Mouse (Mus musculus) heart, postnatal 10 days (tissue): ENCODE measurements around the gene Ttc39b. TPM values are rescaled to one million over a fixed set of nuclear protein-coding genes. Genes with fewer than 3 reads are reported as not detected.
A peak's percentile ranks its signal among the peaks of the same experiment; 100 is the strongest.

Experiments used
- DNase-seq, 2 experiments: peaks; one replicate each; pipeline ENCODE4 v3.0.0; 2021
- intact Hi-C: fragments of 180-260 bp; cut with DNase I; formaldehyde crosslinking; loops from one replicate; pipeline ENCODE4 v1.15.1; 2025
- total RNA-seq, 2 experiments: library from RNA; stranded (reverse); gene quantifications; 2 replicates each; pipeline ENCODE4 v1.2.3; 2021

The Ttc39b gene
- total RNA-seq: 10 to 100 TPM; 13.9 to 14.5 TPM

DNA sequence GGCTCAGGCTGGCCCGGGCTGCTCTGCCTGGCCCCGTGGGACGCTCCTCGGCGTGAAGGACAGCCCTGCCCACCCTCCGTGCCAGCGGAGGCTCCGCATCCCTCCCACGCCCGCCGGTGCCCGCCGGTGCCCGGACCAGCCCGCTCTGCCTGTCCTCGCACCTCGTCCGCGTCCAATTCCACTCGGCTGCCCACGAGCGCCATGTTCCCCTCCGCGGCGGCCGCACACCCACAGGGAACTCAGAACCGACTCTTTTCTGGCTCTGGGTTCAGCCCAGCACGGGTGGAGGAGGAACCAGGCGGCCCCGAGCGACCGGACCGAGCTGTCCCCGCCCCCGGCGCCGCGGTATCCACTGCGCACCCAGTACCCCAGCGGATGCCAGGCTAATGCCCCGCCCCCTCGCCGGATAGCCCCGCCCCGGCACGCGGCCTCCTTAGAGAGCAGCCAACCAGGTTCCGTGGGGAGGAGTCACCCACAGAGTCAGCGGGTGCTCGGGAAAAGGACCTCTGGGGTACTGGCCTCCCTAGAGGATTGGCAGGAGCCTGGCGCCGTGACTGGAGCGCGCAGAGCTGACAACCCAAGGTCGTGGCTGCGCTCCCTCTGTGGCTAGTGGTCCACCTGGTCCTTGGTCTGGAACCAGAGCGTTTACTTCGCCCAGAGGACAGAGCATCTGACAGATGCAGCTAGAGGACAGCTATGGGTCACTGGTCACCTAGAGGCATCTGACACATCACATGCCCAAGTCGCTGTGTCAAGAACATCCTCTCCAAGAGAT lies at the start of gene Ttc39b:
TSS of gene Ttc39b (minus strand) at position 346 of the 775 bp plus-strand sequence.
- intact Hi-C loops: loop anchor here (1.0 to 5.0 kb wide), 3 partner anchors 21 to 93 kb away; partner anchors contain the start of gene Snapc3
- peak; percentile 98 to 99 for DNase-seq

DNA sequence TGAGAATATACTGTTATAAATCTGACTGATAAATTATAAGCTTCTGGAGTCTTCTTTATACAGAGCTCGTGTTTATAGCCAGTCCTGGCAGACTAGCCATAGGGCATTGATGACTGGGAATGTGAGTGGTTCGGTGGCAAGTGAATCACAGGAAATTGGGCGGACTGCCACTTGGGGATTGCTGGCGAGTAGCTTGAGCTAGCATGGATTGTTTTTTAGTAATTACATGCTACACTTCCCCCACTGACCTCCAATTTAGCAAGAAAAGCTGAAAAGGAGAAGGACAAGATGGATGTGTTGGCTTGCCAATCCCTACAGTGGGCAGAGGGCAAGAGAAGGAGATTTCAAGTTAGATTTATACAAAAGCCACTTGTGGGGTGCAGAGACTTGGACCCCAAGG lies 49.3 kb upstream of the Ttc39b start:
- intact Hi-C loops: no loop called here
- DNase-seq: no peak

DNA sequence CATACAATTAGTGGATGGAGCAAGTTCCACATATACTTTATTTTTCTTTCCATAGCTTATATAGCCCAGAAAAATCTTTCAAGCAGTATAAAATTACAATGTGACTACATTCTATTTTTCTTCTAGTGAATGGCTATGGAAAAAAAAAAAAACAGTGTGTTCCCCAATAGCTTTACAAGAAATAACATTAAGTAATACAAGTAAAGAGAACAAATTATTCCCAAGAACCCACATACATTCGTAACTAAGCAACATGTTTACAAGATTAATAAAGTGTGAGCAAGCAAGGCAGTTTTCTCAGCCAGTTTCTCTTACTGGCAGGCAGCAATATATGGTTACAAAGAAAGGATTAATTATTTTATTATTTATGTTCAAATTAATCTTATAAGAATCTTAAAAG lies 33.7 kb upstream of the Ttc39b start:
- intact Hi-C loops: no loop called here

DNA sequence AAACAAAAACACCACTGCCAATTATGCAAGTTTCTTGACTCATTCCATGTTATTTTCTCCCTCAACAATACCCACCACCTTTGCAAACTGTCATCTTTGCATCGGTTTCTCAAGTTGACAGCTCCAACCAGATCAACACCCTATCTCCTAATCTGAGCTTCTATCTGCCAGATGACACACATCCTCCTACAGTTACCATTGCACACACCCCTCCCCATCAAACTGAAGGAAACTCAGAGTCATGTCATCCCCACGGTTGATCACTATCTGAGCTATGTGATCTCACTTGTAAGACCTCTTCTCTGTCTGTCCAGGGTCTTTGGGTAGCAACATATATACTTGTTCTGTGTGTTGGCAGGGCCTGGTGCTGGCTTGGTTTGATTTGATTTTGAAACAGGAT lies 30.7 kb upstream of the Ttc39b start:
- intact Hi-C loops: no loop called here
- no peak for DNase-seq

More for the DNA sequence above, 33.7 kb upstream of the Ttc39b start:
- no peak for DNase-seq

DNA sequence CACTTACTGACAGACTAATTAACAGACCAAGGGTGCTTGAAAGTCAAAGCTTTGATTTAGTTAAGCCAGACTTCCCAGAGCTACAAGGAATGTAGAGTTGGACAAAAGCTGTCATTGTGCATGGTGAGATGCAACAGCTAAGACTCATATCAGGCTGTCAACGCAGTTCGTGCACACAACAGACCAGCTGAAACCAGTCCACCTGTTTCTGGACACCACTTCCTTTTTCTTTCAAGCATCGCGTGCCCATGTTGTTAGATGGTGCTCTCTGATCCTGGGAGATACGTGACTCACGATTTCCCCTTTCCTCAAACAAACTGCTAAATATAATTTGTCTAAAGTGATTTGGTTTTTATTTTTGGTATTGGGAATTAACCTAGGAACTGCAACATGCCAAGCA lies 29.9 kb upstream of the Ttc39b start:
- DNase-seq: peak; percentile 29 to 56
- intact Hi-C loops: no loop called here

DNA sequence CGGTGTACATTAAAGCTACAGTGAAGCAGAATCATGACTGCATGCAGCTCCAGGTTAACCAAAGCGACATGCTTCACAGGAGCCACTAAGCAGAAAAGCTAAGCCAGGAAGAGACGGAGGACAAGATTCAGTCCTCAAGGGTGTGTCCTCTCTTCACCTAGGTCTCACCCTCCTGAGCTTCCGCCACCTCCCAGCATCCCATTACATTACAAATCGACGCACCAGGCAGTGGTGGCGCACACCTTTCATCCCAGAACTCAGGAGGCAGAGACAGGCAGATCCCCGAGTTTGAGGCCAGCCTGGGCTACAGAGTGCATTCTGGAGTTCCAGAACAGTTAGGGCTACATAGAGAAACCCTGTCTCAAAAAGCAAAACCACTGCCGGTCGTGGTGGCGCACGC lies 29.2 kb upstream of the Ttc39b start:
- DNase-seq: no peak
- intact Hi-C loops: no loop called here

DNA sequence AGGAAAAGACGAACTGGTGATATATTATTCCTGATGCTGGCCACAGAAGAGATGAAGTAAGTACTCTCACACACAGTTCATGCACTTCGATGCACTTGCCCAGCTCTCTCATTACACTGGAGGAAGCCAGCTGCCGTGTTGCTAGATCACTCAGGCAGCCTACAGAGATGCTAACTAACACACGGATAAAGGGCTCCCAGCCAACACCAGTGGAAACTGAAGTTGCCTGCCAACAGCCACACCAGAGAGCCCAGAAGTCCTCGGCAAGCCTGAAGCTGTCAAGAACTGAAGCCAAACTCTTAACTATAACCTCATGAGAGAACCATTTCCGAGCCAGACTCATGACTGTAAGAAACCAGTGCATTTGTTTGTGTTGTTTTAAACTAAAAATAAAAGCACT lies 26.7 kb upstream of the Ttc39b start:
- intact Hi-C loops: loop anchor here (2.0 kb wide), 1 partner anchor 48 kb away; no protein-coding TSS in a partner anchor
- peak; percentile 96 for DNase-seq

DNA sequence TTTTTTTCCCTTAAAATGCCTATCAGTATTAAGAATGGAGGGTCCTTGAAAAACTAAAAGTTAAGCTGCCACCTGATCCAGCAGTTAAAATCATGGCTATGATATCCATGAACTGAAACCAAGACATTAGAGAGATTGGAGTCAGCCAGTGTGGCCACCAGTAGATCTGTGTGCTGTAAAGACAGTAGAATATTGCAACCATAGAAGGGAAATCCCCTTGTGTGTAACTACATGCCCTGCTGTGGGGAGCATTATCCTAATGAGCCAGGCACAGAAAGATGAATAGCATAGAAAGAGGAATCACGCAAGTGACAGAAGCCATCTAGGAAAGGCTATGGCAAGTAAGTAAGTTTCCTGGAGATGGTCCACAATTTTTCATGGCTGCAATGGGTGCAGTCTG lies 24.9 kb upstream of the Ttc39b start:
- intact Hi-C loops: no loop called here
- no peak for DNase-seq

DNA sequence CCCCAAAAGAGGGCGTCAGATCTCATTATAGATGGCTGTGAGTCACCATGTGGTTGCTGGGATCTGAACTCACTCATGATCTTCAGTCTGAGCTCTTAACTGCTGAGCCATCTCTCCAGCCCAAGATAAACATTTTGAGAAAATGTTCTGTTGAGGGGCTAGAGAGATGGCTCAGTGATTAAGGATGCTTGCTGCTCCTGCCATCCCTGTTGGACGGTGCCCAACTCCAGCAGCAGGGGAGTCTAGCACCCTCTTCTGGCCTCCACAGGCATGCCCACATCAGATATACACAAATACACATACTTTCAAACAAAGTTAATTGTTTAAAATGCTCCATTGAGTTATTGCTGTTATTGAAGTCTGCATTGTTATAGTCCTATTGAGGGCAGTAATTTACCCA lies 19.8 kb upstream of the Ttc39b start:
- intact Hi-C loops: no loop called here
- DNase-seq: no peak

DNA sequence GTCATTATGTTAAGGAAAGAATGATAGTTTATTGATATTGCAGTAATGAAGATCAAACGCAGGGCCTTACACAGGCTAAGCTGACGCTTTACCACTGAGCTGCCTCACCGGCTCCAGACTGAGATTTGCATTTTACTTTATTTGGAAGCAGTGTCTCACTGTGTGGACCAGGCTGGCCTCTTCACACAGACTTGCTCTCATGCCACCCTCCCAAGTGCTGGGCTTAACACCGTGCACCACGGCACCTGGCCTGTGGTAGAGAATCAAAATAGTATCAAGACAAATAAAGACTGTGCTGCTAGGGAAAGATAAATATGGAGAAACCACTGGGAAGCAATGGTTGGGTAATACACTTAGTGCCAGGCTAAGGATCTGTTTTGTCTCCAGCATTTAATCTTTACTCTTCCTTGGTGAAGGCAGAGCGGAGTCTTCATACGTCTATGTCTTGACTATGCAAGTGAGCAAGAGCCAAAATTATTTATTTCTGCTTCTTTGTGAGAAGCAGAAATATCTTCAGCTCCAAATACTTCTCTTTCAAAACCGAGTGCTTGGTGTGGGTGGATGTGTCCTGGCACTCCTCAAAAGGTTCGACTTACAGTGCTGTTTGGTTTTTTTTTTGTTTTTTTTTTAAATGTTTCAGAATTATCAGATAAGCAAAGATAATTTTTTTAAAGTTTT lies 19.2 kb upstream of the Ttc39b start:
- intact Hi-C loops: no loop called here

DNA sequence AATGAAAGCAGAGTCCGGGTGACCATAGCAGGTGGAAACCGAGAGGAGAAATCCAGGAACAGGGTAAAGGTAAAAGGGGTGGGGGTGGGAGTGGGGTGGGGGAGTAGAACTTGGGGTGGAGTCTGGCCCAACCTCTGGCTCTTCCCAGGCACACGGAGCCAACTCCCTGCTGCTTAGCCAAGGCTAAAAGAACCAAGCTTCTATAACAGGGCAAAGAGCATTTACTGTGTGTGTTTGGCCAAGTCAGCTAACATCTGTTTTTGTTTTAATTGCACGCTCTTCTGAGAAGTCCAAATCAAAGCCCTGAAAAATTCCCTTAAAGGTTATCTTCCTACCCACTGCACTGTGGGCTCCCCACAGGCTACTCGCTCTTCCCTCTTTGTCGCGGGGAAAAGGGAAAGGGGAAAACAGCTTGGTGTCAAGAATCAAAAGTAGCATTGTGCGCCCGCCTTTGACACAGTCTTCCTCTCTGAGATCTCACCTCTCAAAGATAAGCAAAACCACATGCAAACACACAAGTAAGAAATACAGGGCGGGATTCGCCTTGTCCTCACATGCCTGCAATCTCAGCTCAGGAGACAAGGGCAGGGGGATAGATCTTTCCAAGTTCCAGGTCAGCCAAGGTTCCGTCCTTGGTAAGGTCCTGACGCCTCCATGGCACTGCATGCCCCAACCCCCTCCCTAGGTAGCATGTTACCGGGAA lies 18.4 kb upstream of the Ttc39b start:
- no peak for DNase-seq
- intact Hi-C loops: no loop called here

More for the DNA sequence above, 19.2 kb upstream of the Ttc39b start:
- no peak for DNase-seq

DNA sequence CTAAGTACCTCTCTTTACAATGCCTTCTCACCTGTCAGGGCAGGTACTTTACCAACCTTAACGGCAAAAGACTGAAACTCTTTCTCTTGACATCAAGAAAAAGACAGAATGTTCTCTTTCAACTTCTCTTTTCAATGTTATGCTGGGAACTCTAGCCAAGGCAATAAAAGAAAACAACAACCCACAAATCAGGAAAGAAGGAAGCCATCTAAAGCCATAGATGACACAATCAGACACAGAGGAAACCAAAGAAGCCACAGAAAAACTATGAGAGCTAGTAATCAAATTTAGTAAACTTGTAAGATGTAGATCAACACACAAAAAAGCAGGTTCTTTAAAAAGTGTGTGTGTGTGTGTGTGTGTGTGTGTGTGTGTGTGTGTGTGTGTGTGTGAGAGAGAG lies 15.3 kb upstream of the Ttc39b start:
- intact Hi-C loops: no loop called here
- no peak for DNase-seq

DNA sequence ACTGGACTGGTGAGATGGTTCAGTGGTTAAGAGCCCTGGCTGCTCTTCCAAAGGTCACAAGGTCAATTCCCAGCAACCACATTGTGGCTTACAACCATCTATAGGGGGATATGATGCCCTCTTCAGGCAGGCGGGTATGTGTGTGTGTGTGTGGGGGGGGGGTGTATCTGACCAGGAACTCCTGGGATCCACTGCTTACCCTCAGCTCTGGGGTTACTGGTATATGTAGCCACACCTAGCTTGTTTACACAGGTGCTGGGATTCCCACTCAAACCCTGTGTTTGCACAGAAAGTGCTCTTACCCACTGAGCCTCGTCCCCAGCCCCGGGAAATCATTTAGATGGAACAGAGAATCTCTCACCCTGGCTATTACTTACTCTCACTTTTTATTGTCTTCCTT lies 13.7 kb upstream of the Ttc39b start:
- DNase-seq: no peak

DNA sequence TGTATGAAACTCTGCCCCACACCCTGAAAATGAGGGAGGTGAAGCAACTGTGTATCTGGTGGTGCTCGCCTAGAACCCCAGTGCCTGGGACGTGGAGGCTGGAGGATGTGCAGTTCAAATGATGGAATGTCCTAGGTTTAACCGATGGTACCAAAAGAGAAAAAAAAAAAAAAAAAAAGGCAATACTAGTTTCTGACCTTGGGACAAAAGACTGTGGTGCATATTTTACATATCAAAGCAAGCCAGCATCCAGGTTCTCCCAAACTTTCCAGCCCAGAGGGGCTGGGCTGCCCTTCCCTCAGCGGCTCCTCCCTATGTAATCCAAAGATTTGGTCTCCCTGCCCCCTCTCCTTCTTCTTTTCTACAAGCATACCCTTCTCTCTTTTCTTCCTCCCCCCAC lies 6.3 kb upstream of the Ttc39b start:
- intact Hi-C loops: no loop called here
- no peak for DNase-seq

More for the DNA sequence above, 13.7 kb upstream of the Ttc39b start:
- intact Hi-C loops: no loop called here

DNA sequence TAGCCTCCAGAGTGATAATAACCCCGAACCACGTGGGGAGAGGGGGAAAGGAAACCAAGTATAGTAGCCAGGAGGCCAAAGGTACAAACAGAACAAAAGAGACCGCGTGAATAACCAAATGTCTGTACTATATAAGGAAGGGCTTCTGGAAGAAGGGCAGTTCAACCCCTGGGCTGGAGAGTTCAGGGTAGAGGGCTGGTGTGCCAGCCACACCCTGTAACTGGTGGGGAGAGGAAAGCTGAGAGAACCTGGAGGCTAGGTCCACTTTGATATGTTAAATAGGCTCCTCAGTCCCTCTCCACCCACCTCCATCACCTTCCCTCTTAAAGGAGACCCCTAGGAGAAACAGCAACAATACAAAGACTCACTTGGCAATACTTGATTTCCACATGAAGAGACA lies 5.6 kb upstream of the Ttc39b start:
- no peak for DNase-seq
- intact Hi-C loops: no loop called here

DNA sequence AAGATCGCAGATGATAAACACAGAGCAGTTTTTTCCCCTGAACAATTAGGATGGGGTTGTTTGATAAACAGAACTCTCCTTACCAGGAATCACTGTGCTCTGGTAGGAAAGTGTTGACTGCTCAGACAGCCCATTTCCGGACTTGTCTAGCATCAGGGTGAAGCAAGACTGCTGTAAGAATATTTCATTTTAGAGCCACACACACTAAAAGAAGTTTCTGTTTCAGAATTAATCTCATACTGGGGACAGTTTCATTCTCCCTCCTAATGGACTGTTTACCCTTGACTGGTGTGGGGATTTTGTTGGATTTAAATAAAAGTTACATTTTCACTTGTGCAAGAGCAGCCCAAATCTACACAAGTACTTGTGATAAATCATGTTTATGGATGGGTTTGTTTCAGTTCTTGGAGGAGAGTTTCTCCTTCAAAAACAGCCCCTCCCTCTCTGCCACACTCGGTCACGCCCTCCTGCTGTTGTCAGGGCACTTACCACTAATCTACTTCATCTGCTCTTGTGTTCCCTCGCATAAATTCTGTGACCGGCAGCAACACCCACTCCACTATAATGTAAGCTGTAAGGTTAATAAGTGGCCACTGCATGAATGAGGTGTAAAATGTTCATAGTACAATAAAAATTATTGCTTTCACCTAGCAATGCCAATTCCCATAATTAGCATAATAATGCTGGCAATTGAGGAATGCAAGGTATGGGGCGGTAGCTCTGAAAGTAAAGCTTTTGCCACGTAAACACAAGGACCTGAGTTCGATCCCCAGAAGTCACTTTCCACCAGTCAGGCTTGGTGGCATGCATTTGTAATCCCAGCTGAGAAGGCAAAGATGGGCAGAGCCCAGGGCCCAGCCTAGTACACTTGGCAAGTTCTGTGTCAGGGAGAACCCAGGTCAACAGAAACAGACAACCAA lies 4.2 kb upstream of the Ttc39b start:
- intact Hi-C loops: no loop called here
- no peak for DNase-seq

DNA sequence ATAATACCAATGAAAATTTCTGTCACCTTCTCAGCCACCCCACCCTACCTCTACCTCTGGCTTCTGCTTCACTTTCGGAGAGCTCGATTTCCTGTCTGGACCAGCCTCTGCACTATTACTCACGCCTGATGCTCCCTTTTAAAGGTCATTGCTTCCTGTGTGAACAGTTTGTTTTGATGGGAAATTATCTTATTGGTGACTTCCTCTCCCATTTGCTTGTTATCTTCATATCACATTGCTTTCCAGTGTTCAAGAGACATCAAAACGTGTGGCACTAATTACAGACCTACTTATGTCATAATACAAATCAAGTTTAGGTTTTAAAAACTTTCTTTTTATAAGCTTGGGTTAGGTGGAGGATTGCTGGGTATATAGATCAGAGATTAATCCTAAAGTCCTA lies 3.5 kb upstream of the Ttc39b start:
- DNase-seq: no peak
- intact Hi-C loops: no loop called here

DNA sequence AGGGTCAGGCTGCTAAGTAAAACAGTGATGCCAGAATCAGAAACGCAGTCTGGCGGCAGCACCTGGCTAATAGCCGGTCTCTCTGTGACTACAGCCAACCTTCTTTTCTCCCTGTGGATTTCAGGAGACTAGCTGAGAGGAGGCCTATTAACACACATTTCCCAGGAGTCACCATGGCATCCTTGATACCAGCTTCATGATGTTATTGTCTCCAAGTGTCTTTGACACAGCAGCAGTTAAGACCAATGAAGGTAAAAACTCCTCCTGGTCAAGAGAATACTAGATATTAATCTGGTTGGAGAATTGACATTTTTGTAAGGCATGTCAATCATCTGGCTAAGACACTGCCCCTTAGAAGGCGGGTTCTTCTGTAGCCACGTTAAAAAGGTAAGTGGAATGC lies 1.3 kb upstream of the Ttc39b start:
- intact Hi-C loops: no loop called here
- no peak for DNase-seq

DNA sequence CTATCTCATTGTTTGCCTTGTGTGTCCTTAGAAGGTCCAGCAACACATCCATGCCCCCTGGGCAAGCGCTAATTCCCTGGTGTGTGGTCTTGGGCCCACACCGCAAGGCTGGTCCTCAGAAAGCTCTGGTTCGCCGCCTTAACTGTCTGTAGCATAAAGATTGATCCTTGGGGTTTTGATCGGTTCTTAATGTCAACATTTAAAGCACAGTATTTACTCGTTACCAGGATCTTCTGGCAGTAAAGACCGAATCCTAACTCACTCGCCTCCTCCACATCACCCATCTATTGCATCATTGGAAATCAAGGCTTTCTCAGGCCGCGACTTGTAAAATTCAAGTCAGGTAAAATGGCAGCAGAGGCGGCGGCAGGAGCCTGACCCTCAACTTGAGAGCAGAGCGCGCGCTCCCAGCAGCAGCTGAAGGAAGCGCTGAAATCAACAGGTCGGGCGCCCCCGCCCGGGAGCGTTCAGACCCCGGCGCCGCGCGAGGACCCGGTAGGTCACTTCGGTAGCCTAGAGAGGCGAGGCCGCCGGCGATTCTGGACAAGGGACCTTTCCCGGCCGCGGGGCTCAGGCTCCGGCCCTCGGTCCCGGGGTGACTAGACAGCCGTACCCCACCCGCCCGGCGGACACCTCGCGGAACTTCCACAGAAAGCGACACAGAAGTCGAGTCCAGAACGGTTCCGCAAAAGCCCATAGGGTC lies 703 bp downstream of the Ttc39b start:
- intact Hi-C loops: loop anchor here (1.0 to 5.0 kb wide), 3 partner anchors 20 to 94 kb away; partner anchors contain the start of gene Snapc3
- DNase-seq: peak; percentile 88 to 89

DNA sequence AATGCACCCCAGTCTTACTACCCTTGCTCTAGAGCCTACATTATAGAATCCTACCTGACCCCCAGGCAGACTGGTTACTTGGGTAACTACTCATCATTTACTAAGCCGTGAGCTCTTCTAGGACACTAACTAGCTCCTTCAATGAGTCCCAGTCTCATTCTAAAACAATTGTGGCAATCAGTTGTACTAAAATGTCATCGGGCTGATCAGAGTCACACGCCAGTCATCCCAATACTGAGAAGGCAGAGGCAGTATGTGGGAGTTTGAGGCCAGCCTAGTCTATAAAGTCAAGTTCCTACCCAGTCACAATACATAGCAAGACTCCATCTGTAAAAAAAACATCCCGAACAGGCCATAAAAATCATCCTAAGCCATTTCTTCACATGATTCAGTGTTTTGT lies 4.3 kb downstream of the Ttc39b start:
- intact Hi-C loops: loop anchor here (5.0 kb wide), 2 partner anchors 57 to 98 kb away; partner anchors contain the start of gene Snapc3

More for the DNA sequence above, 4.3 kb downstream of the Ttc39b start:
- no peak for DNase-seq
